Mouse (Mus musculus) hindbrain, postnatal 0 days (tissue): ENCODE data around the gene Rspo1. TPM values are rescaled to one million over a fixed set of nuclear protein-coding genes. Genes with fewer than 3 reads are reported as not detected.

ENCODE experiments used
- ATAC-seq: fragments of 200-750 bp; cut with Nextera tagmentation; 2 replicates; pipeline ENCODE4 v1.8.0; 2017; ENCODE audit warnings: mild to moderate bottlenecking, moderate TSS enrichment, moderate library complexity
- DNase-seq: peaks from one replicate; pipeline ENCODE4 v3.0.0-alpha.2; 2015; ENCODE audit warnings: low spot score
- H3K27ac ChIP-seq: fragments of 300-500 bp; sonication (generic); 2 replicates; pipeline ENCODE4 v1.5.1; 2014; ENCODE audit warnings: mild to moderate bottlenecking
- H3K27me3 ChIP-seq: fragments of 300-500 bp; sonication (generic); 2 replicates; pipeline ENCODE4 v1.6.1; 2014; ENCODE audit warnings: low read length, mixed read lengths; ENCODE audit not compliant: insufficient read depth
- H3K36me3 ChIP-seq: fragments of 300-500 bp; sonication (generic); 2 replicates; pipeline ENCODE4 v1.6.1; 2014; ENCODE audit warnings: low read length, mixed read lengths; ENCODE audit not compliant: insufficient read depth
- H3K4me1 ChIP-seq: fragments of 300-500 bp; sonication (generic); 2 replicates; pipeline ENCODE4 v1.6.1; 2014; ENCODE audit warnings: antibody characterized with exemption, low read length, mixed read lengths; ENCODE audit not compliant: insufficient read depth
- H3K4me2 ChIP-seq: fragments of 300-500 bp; sonication (generic); 2 replicates; pipeline ENCODE4 v1.6.1; 2014; ENCODE audit warnings: low read depth, mild to moderate bottlenecking, low read length, moderate library complexity, mixed read lengths
- H3K4me3 ChIP-seq: fragments of 300-500 bp; sonication (generic); 2 replicates; pipeline ENCODE4 v1.5.1; 2014; ENCODE audit warnings: low read length
- H3K9ac ChIP-seq: fragments of 300-500 bp; sonication (generic); replicated peaks from 2 replicates; pipeline ENCODE4 v1.6.1; 2014; ENCODE audit warnings: mild to moderate bottlenecking, low read length, moderate library complexity, mixed read lengths
- H3K9me3 ChIP-seq: fragments of 300-500 bp; sonication (generic); 2 replicates; pipeline ENCODE4 v1.6.1; 2016; ENCODE audit warnings: low read length, mixed read lengths
- CTCF ChIP-seq: IDR thresholded peaks from 2 replicates; pipeline ENCODE4 v1.5.1; 2016; ENCODE audit warnings: antibody characterized with exemption, control low read depth, low read depth
- WGBS: fragments of 180-500 bp; shearing (Covaris S2); extraction: QIAGEN DNeasy Blood & Tissue Kit; methylation state at CpG from one replicate; pipeline ENCODE4 v1.1.7; 2014; 5-methylcytosine and 5-hydroxymethylcytosine counted together
- polyA plus RNA-seq: library from polyadenylated mRNA; unstranded; fragments of >200 nt; fragmentation: Nextera tagmentation; extraction: Ambion mirVana; gene quantifications from 2 replicates; pipeline ENCODE4 v1.2.1, GENCODE M21; 2015
- total RNA-seq: library from RNA; depleted of rRNA; stranded (reverse); fragments of >200 nt; gene quantifications from 2 replicates; pipeline ENCODE4 v1.2.3, GENCODE M21; 2014

Gene Rspo1
- total and polyA plus RNA-seq, 2 experiments from 2014 or later, result 0.95 to 13.6 TPM

DNA sequence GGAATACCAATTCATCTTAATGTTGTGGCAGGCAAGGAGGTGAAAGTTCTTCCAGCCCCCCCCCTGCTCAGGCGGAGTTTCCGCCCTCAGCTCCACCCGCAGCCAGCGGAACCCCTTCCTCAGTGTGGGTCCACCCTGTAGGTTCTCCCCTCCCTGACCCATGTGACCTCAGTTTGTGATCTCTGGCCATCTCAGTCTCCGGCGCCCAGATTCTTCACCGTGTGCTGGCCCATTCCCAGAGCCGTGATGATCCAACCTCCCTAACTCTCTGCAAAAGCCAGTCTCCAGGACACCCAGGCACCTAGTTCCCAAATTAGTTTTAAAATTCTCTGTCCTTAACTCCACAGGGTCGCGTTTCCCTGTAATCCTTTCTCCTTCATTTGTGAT is 1.5 kb downstream of the Rspo1 start:
- Histone ChIP-seq H3K27ac (no peak overlapping the region), H3K4me3 (no peak overlapping the region), H3K36me3 (no peaks in the 10 kb centered on the region), H3K4me2 (no peak overlapping the region), H3K9me3 (no peaks in the 10 kb centered on the region), H3K4me1 (no peaks in the 10 kb centered on the region; the same call in 1 of the 2 replicates), H3K27me3 (peaks cover 66% of the 10 kb centered on the region), H3K9ac (no peak overlapping the region)
- ATAC-seq, result no peak
- TF ChIP-seq CTCF, result no peak
- 12% methylated on average over 10 of the region's 10 CpGs for WGBS
- DNase-seq, result no peak

DNA sequence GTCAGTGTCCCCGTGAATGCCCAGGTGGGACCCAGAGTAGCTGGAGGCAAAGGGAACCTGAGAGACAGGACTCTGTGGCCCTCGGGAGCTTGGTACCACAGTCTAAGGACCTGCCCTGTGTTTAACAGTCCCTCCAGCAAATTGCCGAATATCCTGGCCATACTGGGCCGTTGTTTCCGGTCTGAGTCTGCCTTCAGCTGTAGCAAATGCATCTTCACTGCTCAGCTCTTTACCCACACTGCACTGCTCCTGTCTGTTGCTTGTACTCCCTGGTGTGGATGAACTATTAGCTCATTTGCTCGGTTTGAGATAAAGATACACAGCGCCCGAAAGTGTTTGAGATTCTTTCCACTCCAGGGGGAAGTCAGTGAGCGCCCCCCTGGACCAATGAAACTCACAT is 2.2 kb downstream of the Rspo1 start:
- Histone ChIP-seq H3K9me3 (no peaks in the 10 kb centered on the region), H3K36me3 (no peaks in the 10 kb centered on the region), H3K4me3 (no peak overlapping the region), H3K4me1 (no peaks in the 10 kb centered on the region; the same call in 1 of the 2 replicates), H3K9ac (no peak overlapping the region), H3K27me3 (peaks cover 60% of the 10 kb centered on the region), H3K4me2 (no peak overlapping the region), H3K27ac (no peak overlapping the region)
- TF ChIP-seq CTCF, result no peak
- ATAC-seq (no peak), DNase-seq (no peak)
- WGBS, result 19% methylated on average over 9 of the region's 9 CpGs

DNA sequence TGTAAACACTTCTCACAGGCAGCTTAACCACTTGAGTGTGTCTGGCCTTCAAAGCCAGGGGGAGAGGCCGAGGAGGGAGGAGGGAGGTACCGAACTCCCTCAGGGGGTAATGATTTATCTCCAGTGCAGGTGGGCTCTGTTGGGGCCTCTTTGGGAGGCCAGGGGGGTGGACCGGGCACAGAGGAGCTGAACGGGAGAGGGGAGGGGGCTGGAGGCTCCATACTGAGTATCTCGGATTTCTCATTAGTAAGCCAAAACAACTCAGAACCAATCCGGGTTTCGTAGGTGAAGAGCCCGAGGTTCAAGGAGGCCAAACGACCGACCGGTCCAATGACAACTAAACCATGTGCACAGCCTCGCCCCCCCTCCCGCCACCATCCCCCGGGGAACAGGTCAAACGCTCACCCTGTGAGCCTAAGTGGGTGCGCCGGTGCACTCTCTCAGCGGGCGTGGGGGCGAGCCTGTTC is 3.6 kb downstream of the Rspo1 start:
- no peaks in the 10 kb centered on the region for H3K9me3 ChIP-seq
- 6% methylated on average over 20 of the region's 20 CpGs for WGBS
- H3K27ac ChIP-seq, result no peak overlapping the region
- H3K27me3 ChIP-seq, result peaks cover 50% of the 10 kb centered on the region
- no peak overlapping the region for H3K9ac ChIP-seq
- H3K36me3 ChIP-seq, result no peaks in the 10 kb centered on the region
- H3K4me1 ChIP-seq, result no peaks in the 10 kb centered on the region
- no peak overlapping the region for H3K4me3 ChIP-seq
- TF ChIP-seq CTCF, result no peak
- no peak for ATAC-seq
- DNase-seq, result no peak
- no peak overlapping the region for H3K4me2 ChIP-seq

DNA sequence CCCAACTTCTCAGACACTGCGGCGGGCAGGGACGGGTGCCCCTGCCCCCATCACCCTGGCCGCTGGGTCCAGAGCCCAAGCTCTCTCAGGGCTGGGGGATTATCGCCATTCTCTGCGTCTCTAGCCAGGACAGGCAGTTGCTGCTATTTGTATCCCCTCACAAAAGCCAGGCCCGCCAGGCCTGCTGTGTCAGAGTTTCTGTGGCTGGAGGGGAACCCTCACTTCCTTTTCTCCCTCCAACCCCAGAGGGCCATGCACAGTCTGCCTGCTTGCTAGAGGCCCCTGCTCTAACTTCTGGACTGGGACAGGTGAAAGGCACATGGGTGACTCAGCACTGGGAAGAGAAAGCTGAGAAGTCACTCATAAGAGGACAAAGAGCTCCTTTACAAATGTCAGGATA is 4.1 kb downstream of the Rspo1 start:
- peaks cover 49% of the 10 kb centered on the region for H3K27me3 ChIP-seq
- ATAC-seq, result no peak
- no peak overlapping the region for H3K9ac ChIP-seq
- DNase-seq, result no peak
- no peaks in the 10 kb centered on the region for H3K4me1 ChIP-seq
- H3K27ac ChIP-seq, result no peak overlapping the region
- H3K9me3 ChIP-seq, result no peaks in the 10 kb centered on the region
- no peak overlapping the region for H3K4me3 ChIP-seq
- H3K36me3 ChIP-seq, result no peaks in the 10 kb centered on the region
- TF ChIP-seq CTCF, result no peak
- WGBS, result 13% methylated on average over 7 of the region's 7 CpGs
- H3K4me2 ChIP-seq, result no peak overlapping the region

DNA sequence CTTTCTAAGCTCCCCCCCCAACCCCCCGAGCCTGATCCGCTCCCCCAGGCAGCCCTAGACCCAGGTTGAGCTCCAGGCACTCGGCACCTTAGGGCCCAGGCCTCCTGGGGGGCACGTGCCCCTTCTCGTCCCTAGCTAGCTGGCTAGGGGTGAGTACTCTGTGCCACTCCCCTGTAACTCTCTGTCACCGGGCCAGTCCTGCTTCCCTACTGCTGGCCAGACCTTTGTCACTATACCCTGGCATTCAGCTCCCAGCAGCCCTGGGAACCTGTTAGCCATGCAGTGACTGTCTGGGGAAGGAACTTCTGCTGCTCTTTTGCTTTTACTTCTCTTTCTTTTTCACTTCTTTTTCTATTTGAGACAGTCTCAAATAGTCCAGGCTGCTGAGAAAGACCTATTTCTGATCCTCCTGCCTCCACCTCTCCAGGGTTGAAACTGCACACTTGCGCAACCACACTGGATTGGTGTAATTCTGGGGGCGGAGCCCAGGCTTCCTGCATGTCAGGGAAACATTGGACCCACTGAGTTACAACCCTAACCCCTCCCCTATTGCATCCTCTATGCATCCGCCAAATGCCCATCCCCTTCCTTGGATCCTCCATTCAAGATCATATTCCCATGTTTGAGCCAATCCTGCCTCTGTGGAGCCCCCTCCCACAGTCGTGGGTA is 11.4 kb downstream of the Rspo1 start:
- H3K27me3 ChIP-seq, result no peaks in the 10 kb centered on the region
- H3K4me2 ChIP-seq, result no peak overlapping the region
- no peak for ATAC-seq
- H3K9me3 ChIP-seq, result no peaks in the 10 kb centered on the region
- no peak for TF ChIP-seq CTCF
- no peak overlapping the region for H3K9ac ChIP-seq
- no peak overlapping the region for H3K27ac ChIP-seq
- no peaks in the 10 kb centered on the region for H3K4me1 ChIP-seq
- H3K4me3 ChIP-seq, result no peak overlapping the region
- H3K36me3 ChIP-seq, result no peaks in the 10 kb centered on the region
- WGBS, result 74% methylated on average over 10 of the region's 10 CpGs
- no peak for DNase-seq

DNA sequence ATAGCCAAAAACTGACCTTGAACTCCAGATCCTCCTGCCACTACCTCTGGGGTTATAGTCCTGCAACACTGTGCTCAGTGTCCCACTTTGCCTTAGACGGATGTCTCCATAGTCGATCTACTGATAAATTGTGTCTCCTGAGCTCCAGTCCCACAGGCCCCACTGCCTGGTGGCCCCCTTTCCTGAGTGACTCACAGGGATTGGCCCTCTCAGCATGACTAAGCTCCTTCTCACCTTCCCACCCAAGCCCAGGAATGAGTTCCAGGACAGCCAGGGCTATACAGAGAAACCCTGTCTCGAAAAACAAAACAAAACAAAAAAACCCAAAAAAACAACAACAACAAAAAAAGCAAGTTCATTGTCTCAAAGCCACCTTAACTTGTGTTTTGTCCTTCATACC is 13.3 kb downstream of the Rspo1 start:
- Histone ChIP-seq H3K9me3 (no peaks in the 10 kb centered on the region), H3K4me3 (no peak overlapping the region), H3K4me2 (no peak overlapping the region), H3K4me1 (no peaks in the 10 kb centered on the region), H3K27ac (no peak overlapping the region), H3K27me3 (no peaks in the 10 kb centered on the region), H3K36me3 (no peaks in the 10 kb centered on the region), H3K9ac (no peak overlapping the region)
- ATAC-seq, result no peak
- WGBS, result 87% methylated on average over 3 of the region's 3 CpGs
- no peak for DNase-seq
- TF ChIP-seq CTCF, result no peak

DNA sequence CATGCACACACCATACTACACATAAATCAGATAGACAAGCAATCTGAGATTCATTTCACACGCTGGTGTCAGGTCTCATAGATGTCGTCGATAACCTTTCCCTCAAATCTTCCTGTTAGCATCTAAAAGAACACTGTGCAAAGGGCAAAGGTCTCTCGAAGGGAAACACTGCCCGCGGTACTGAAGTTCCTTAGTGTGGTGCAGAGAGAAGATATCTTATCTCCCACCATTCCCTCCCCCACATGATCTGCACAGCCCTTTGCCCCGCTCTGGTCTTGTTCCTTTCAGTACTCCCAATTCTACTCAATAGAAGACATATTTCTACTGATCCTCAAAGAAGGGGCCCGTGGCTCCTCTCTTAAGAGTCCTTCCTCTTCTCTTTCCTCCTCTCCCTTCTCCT is 16.7 kb downstream of the Rspo1 start:
- Histone ChIP-seq H3K27ac (no peak overlapping the region), H3K36me3 (no peaks in the 10 kb centered on the region), H3K9ac (no peak overlapping the region), H3K4me1 (0 out of 2 replicates have a peak, but pooled peaks cover 2% of the 10 kb centered on the region), H3K4me2 (no peak overlapping the region), H3K4me3 (no peak overlapping the region), H3K27me3 (no peaks in the 10 kb centered on the region; the same call in 1 of the 2 replicates), H3K9me3 (no peaks in the 10 kb centered on the region)
- ATAC-seq (no peak), DNase-seq (no peak)
- no peak for TF ChIP-seq CTCF
- WGBS, result 92% methylated on average over 8 of the region's 8 CpGs
